Mouse (Mus musculus) midbrain, embryonic 16.5 days (tissue): ENCODE results near the gene Hsf5. TPM values are rescaled to one million over a fixed set of nuclear protein-coding genes. Genes with fewer than 3 reads are reported as not detected.

Experiments
- ATAC-seq: fragments of 200-750 bp; cut with Nextera tagmentation; 2 replicates; pipeline ENCODE4 v1.8.0; 2017; ENCODE audit warnings: moderate TSS enrichment
- H3K27ac ChIP-seq: fragments of 300-500 bp; sonication (generic); 2 replicates; pipeline ENCODE4 v1.5.1; 2014; ENCODE audit warnings: mild to moderate bottlenecking, low read length, mixed read lengths
- H3K27me3 ChIP-seq: fragments of 300-500 bp; sonication (generic); 2 replicates; pipeline ENCODE4 v1.6.1; 2014; ENCODE audit warnings: low read depth, low read length, mixed read lengths; ENCODE audit not compliant: control insufficient read depth, insufficient read depth
- H3K36me3 ChIP-seq: fragments of 300-500 bp; sonication (generic); 2 replicates; pipeline ENCODE4 v1.6.1; 2014; ENCODE audit warnings: mild to moderate bottlenecking, low read length, moderate library complexity, mixed read lengths; ENCODE audit not compliant: control insufficient read depth, insufficient read depth
- H3K4me1 ChIP-seq: fragments of 300-500 bp; sonication (generic); 2 replicates; pipeline ENCODE4 v1.6.1; 2014; ENCODE audit warnings: mild to moderate bottlenecking, low read length, mixed read lengths; ENCODE audit not compliant: control insufficient read depth, insufficient read depth
- H3K4me2 ChIP-seq: fragments of 300-500 bp; sonication (generic); 2 replicates; pipeline ENCODE4 v1.6.1; 2014; ENCODE audit warnings: mild to moderate bottlenecking, low read length, mixed read lengths
- H3K4me3 ChIP-seq: fragments of 300-500 bp; sonication (generic); 2 replicates; pipeline ENCODE4 v1.5.1; 2014; ENCODE audit warnings: low read depth, mild to moderate bottlenecking, low read length, moderate library complexity, mixed read lengths
- H3K9ac ChIP-seq: fragments of 300-500 bp; sonication (generic); 2 replicates; pipeline ENCODE4 v1.6.1; 2014; ENCODE audit warnings: low read depth, low read length, mixed read lengths
- H3K9me3 ChIP-seq: fragments of 300-500 bp; sonication (generic); replicated peaks from 2 replicates; pipeline ENCODE4 v1.6.1; 2014; ENCODE audit warnings: mild to moderate bottlenecking, low read length, mixed read lengths; ENCODE audit not compliant: control insufficient read depth, poor library complexity, severe bottlenecking
- WGBS: fragments of 180-500 bp; shearing (Covaris S2); extraction: QIAGEN DNeasy Blood & Tissue Kit; methylation state at CpG from one replicate; pipeline ENCODE4 v1.1.7; 2014; 5-methylcytosine and 5-hydroxymethylcytosine counted together
- polyA plus RNA-seq: library from polyadenylated mRNA; unstranded; fragments of >200 nt; fragmentation: Nextera tagmentation; extraction: Ambion mirVana; gene quantifications from 2 replicates; pipeline ENCODE4 v1.2.1, GENCODE M21; 2015

The Hsf5 gene
- polyA plus RNA-seq, 1 experiment from 2014 or later, result 0.39 TPM

DNA sequence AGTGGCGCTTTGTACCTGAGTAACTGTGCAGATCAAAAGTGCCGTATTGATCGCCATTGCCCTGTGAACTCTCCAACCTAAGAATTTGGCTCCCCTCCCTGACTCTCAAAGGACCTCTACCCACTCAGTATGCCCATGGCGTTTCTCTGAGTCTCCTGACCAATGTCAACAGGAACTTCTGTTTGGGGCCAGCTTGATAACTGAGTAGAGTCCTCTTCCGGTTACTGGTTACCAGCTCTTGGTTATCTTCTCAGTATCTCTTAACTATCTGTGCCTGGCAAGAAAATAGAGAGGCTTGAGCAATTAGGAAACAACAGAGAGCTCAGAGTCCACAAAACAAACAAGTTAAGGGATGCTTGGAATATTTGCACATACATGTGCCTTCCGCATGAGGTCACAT is 84.1 kb downstream of the Hsf5 start:
- no peak for ATAC-seq
- no peaks in the 10 kb centered on the region for H3K9me3 ChIP-seq
- 85% methylated on average over 6 of the region's 6 CpGs for WGBS
- H3K4me3 ChIP-seq, result no peak overlapping the region
- no peak overlapping the region for H3K4me2 ChIP-seq
- no peak overlapping the region for H3K9ac ChIP-seq
- H3K27me3 ChIP-seq, result no peaks in the 10 kb centered on the region
- no peaks in the 10 kb centered on the region for H3K36me3 ChIP-seq
- no peaks in the 10 kb centered on the region for H3K4me1 ChIP-seq
- H3K27ac ChIP-seq, result no peak overlapping the region

DNA sequence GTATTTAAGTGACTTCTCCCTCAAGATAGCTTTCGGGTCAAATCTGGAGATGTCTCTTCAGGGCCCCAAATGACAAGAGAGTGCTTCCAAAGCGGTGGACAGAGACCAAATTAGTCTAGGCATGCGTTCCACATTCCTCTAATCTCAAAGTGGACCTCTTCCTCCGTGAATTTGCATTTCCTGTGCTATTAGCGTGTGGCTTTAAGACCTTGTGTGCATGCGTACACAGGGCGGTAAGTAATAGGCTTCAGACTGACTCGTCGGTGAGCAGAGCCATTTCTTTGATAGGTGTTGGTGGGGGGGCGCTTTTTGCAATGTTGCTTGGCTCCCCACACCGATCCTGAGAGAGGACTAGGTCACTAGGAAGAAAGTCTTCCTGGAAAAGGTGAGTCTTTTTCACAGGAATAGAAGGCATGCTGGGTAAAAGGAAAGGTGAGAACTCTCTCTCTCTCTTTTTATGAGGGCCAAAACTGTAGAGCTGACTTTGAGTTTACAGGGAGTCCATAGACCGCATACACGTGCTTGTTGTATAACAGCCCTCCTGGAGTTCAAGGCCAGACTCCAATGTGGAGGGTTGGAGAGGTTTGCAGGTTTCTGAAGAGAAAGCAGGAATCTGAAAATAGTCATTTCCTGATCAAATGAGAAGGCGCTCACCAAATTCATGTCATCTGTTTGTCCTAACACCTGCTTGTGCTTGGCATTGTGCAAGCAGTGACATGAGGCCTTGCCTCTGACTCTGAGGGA is 85.1 kb downstream of the Hsf5 start:
- ATAC-seq, result no peak
- 87% methylated on average over 14 of the region's 14 CpGs for WGBS
- H3K4me3 ChIP-seq, result no peak overlapping the region

DNA sequence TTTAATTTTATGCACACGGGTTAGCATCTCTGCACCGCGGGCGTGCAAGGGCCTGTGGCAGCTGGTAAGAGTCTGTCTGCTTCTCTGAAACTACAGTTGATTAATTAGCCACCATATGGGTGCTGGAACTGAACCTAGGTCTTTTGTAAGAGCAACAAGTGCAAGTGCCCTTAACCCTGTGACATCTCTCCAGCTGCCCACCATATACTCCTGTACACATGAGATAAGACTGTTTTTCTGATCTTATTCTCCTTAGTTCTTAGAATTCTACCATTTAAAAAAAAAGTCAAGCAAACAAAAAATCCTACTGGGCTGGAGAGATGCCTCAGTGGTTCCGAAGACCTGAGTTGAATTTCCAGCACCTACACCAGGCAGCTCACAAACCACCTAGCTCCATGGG is 86.7 kb downstream of the Hsf5 start:
- 89% methylated on average over 5 of the region's 5 CpGs for WGBS
- H3K36me3 ChIP-seq, result no peaks in the 10 kb centered on the region
- no peak overlapping the region for H3K4me3 ChIP-seq
- H3K4me2 ChIP-seq, result no peak overlapping the region
- ATAC-seq, result no peak
- no peak overlapping the region for H3K9ac ChIP-seq
- H3K27me3 ChIP-seq, result no peaks in the 10 kb centered on the region
- no peaks in the 10 kb centered on the region for H3K4me1 ChIP-seq
- no peak overlapping the region for H3K27ac ChIP-seq
- no peaks in the 10 kb centered on the region for H3K9me3 ChIP-seq

More for the DNA sequence above, 85.1 kb downstream of the Hsf5 start:
- Histone ChIP-seq H3K36me3 (no peaks in the 10 kb centered on the region), H3K27ac (no peak overlapping the region), H3K9ac (no peak overlapping the region), H3K27me3 (no peaks in the 10 kb centered on the region), H3K4me2 (no peak overlapping the region), H3K4me1 (no peaks in the 10 kb centered on the region), H3K9me3 (no peaks in the 10 kb centered on the region)

DNA sequence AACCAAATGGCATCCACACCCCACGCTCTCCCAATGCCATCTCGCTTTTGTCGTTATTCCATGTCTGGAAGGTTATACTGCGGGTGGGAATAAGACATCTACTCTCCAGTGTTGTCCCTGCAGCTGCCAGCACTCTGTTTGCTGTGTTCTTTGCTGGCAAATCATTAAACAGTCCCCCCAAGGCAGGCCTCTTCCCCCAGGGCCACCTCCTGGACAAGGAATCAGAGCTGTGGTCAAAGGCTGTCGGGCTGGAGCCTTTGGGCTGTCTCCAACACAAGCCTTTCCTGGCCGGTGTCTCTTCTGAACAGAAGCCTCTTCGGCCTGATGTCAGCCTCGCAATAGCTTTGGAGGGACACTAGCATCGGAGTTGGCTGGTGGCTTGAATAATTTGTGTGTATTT is 87.3 kb downstream of the Hsf5 start:
- no peak overlapping the region for H3K4me3 ChIP-seq
- no peaks in the 10 kb centered on the region for H3K27me3 ChIP-seq
- ATAC-seq, result no peak
- no peak overlapping the region for H3K9ac ChIP-seq
- H3K4me2 ChIP-seq, result no peak overlapping the region
- H3K36me3 ChIP-seq, result no peaks in the 10 kb centered on the region
- no peak overlapping the region for H3K27ac ChIP-seq
- 86% methylated on average over 9 of the region's 9 CpGs for WGBS
- no peaks in the 10 kb centered on the region for H3K4me1 ChIP-seq
- H3K9me3 ChIP-seq, result no peaks in the 10 kb centered on the region

DNA sequence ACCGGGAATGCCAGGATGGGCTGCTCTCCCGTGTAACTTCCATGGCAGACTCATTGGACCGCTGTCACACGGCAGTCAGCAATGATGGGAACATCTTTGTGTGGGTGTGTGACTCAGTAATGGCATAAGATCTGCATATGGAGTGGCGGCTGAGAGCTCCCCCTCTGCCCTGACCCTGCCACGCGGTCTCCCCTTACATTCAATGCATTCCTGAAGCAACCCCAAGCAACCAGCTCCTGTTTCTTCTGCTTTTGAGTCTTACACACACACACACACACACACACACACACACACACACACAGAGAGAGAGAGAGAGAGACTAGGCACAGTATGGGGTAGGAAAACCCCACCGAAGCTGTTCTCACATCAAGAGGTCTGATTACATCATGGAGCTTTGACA is 90.6 kb downstream of the Hsf5 start:
- Histone ChIP-seq H3K4me1 (peaks cover 10% of the 10 kb centered on the region), H3K27me3 (no peaks in the 10 kb centered on the region), H3K36me3 (no peaks in the 10 kb centered on the region), H3K27ac (no peak overlapping the region), H3K4me2 (no peak overlapping the region), H3K9ac (no peak overlapping the region), H3K9me3 (no peaks in the 10 kb centered on the region), H3K4me3 (no peak overlapping the region)
- WGBS, result 27% methylated on average over 8 of the region's 8 CpGs
- ATAC-seq, result no peak

DNA sequence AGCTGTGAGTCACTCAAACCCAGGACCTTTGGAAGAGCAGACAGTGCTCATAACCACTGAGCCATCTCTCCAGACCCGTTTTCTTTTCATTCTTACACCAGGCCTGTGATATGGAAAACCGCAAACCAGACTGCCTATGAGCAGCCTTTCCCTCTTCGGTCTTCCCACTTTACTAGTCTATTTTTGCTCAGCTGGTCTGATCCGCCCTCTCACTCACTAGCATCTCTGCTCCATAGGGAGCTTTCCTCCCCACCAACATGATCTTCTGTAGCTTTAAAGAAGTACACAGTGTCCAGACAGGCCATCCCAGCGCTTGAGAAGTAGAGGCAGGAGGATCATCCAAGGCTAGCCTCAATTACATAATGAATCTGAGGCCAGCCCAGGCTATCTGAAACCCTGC is 92.0 kb downstream of the Hsf5 start:
- Histone ChIP-seq H3K27ac (no peak overlapping the region), H3K4me2 (no peak overlapping the region), H3K4me3 (no peak overlapping the region), H3K4me1 (peaks cover 10% of the 10 kb centered on the region), H3K9ac (no peak overlapping the region), H3K9me3 (no peaks in the 10 kb centered on the region), H3K36me3 (no peaks in the 10 kb centered on the region), H3K27me3 (no peaks in the 10 kb centered on the region)
- WGBS, result 82% methylated on average over 5 of the region's 5 CpGs
- no peak for ATAC-seq

Other genes with a start within 250 kb of the Hsf5 start
- 3.6 and 4.0 TPM in 2 replicates for gene Rad51c, start 212.2 kb upstream of the Hsf5 start, polyA plus RNA-seq
- gene Tex14, start 212.1 kb upstream of the Hsf5 start, polyA plus RNA-seq, result 0.29 and 0.39 TPM in 2 replicates
- not detected in 2 replicates for gene Gm11492, start 50.5 kb upstream of the Hsf5 start, polyA plus RNA-seq
- 32.5 and 33.6 TPM in 2 replicates for gene Sept4, start 48.3 kb upstream of the Hsf5 start, polyA plus RNA-seq
- 54.5 and 58.2 TPM in 2 replicates for gene Mtmr4, start 25.0 kb upstream of the Hsf5 start, polyA plus RNA-seq
- gene Rnf43, start 45.6 kb downstream of the Hsf5 start, polyA plus RNA-seq, result 0.68 and 1.4 TPM in 2 replicates
- 127 TPM in 2 replicates for gene Supt4a, start 120.4 kb downstream of the Hsf5 start, polyA plus RNA-seq
- gene Tspoap1, start 143.4 kb downstream of the Hsf5 start, polyA plus RNA-seq, result 62.6 and 68.5 TPM in 2 replicates
- 0.08 and 0.22 TPM in 2 replicates for gene Mpo, start 176.4 kb downstream of the Hsf5 start, polyA plus RNA-seq
- 1.9 and 3.8 TPM in 2 replicates for gene Lpo, start 211.1 kb downstream of the Hsf5 start, polyA plus RNA-seq
- 11.0 and 13.2 TPM in 2 replicates for gene Mks1, start 236.1 kb downstream of the Hsf5 start, polyA plus RNA-seq